18 mouse cellular contexts compared by ENCODE assay signal in the genomic region with DNA sequence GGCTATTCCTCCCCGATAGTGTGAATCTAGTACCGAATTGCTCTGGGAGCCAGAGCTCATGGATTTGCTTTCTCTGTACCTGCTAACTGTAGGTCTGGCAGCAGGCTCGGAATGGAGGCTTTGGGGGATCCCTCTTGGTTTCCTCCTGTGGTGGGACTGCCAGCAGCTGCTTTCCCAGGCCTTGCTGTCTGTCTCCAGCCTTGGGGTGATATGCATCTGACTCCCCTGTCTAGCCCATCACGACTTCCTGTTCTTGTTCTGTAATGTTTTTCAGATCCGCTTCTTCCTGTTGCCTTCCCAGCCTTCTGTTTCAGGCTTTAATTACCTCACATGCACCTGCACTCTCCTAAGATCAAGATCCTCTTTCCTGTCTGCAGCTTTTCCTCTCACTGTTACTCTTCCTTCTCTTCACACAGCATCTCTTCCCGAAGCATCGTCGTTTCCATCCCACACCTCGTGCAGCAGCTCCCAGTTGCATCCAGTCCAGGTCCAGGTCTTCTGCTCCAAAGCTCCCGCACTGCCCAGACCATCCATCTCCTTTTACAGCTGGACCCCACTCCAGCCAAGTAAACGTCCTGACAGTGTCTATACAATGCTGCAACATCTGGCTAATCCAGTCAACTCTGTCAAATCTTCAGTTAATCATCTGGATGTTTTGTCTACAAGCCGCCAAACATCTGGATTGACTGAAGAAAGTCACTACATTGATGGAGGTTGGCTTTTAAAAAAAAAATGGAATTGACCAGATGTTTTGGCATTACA.
DNase-seq lines count a peak whose midpoint lies in the region; ATAC-seq and TF ChIP-seq lines count a peak whose summit lies in the region.
"Had no signal": no experiment of that assay in that cellular context is flagged by ENCODE, and none has a peak within 500 bp of the region (broad histone marks: within the 10 kb centered on the region; RNA-seq: fewer than 3 reads in every experiment).

No protein-coding gene starts in this region.

- no peak for TF ChIP-seq POLR2A in limb, embryonic 14.5 days (IDR thresholded peaks at IDR 0.05; ENCODE audit: borderline replicate concordance, extremely low read depth, insufficient read depth, insufficient read length)

- no peak overlapping the region for H3K27ac ChIP-seq in forebrain, postnatal 0 days (ENCODE audit: low read depth, low read length)
- no peak overlapping the region for H3K27ac ChIP-seq in forebrain, embryonic 11.5 days (ENCODE audit: low read depth, low read length)
- H3K27ac ChIP-seq in embryonic facial prominence, embryonic 15.5 days (replicated peaks) = no peak overlapping the region
- H3K27ac ChIP-seq in limb, embryonic 14.5 days (replicated peaks; ENCODE audit: low read depth, low read length) = no peak overlapping the region
- H3K27ac ChIP-seq: hindbrain, embryonic 12.5 days; kidney, postnatal 0 days; midbrain, embryonic 12.5 days had no signal

- WGBS in forebrain, postnatal 0 days = 77% methylated on average over 12 of the region's 12 CpGs
- WGBS in forebrain, embryonic 11.5 days = 84% methylated on average over 12 of the region's 12 CpGs
- WGBS in embryonic facial prominence, embryonic 15.5 days = 63% methylated on average over 12 of the region's 12 CpGs
- WGBS in limb, embryonic 14.5 days = 65% methylated on average over 12 of the region's 12 CpGs

- no peaks in the 10 kb centered on the region for H3K27me3 ChIP-seq in forebrain, postnatal 0 days (ENCODE audit: insufficient read depth, low read length)
- H3K27me3 ChIP-seq in forebrain, embryonic 11.5 days (ENCODE audit: control insufficient read depth, insufficient read depth, low read length) = no peaks in the 10 kb centered on the region
- no peaks in the 10 kb centered on the region for H3K27me3 ChIP-seq in embryonic facial prominence, embryonic 15.5 days
- H3K27me3 ChIP-seq in limb, embryonic 14.5 days (ENCODE audit: control insufficient read depth, insufficient read depth, low read length) = no peaks in the 10 kb centered on the region
- H3K27me3 ChIP-seq: hindbrain, embryonic 12.5 days; midbrain, embryonic 12.5 days; Patski had no signal

- H3K9me3 ChIP-seq in forebrain, postnatal 0 days (ENCODE audit: low read length) = no peaks in the 10 kb centered on the region
- no peaks in the 10 kb centered on the region for H3K9me3 ChIP-seq in forebrain, embryonic 11.5 days (ENCODE audit: control insufficient read depth, low read length)
- H3K9me3 ChIP-seq in embryonic facial prominence, embryonic 15.5 days (replicated peaks) = no peaks in the 10 kb centered on the region
- no peaks in the 10 kb centered on the region for H3K9me3 ChIP-seq in limb, embryonic 14.5 days (ENCODE audit: control insufficient read depth, low read length)
- H3K9me3 ChIP-seq: hindbrain, embryonic 12.5 days; midbrain, embryonic 12.5 days had no signal

- no peak for TF ChIP-seq CTCF in forebrain, postnatal 0 days (IDR thresholded peaks at IDR 0.05; ENCODE audit: low read depth)

- no peak overlapping the region for H3K9ac ChIP-seq in forebrain, postnatal 0 days
- no peak overlapping the region for H3K9ac ChIP-seq in forebrain, embryonic 11.5 days (ENCODE audit: low read length)
- no peak overlapping the region for H3K9ac ChIP-seq in embryonic facial prominence, embryonic 15.5 days
- no peak overlapping the region for H3K9ac ChIP-seq in limb, embryonic 14.5 days (ENCODE audit: low read depth, low read length, severe bottlenecking)
- H3K9ac ChIP-seq: hindbrain, embryonic 12.5 days; midbrain, embryonic 12.5 days had no signal

- DNase-seq in forebrain, postnatal 0 days = no peak
- DNase-seq in forebrain, embryonic 11.5 days (ENCODE audit: low spot score) = no peak
- DNase-seq in CD4-positive, CD25-positive, alpha-beta regulatory T cell, adult 2 months (ENCODE audit: low read depth, low spot score) = peak; percentile 77
- DNase-seq in limb, embryonic 14.5 days (ENCODE audit: low spot score) = no peak
- no peak for DNase-seq in cerebellum, adult 9-11 months
- DNase-seq in layer of hippocampus, adult 9-11 months = no peak
- DNase-seq in adrenal gland, postnatal 36 days = no peak
- DNase-seq: cerebellum, adult 9-10 months; liver; lung, adult 18-20 months; lung, postnatal 36 days had no signal

- ATAC-seq in forebrain, postnatal 0 days = peak; percentile 14; the same call in 1 of the 2 replicates
- ATAC-seq in forebrain, embryonic 11.5 days (replicated peaks; ENCODE audit: low FRiP score) = no peak
- ATAC-seq in embryonic facial prominence, embryonic 15.5 days (ENCODE audit: insufficient number of reproducible peaks, low FRiP score, low TSS enrichment, low read depth) = 0 out of 2 replicates have a peak, but pooled peaks have one; percentile 51
- peak; percentile 45; the same call in 1 of the 2 replicates for ATAC-seq in limb, embryonic 14.5 days (ENCODE audit: low FRiP score, low read depth)
- ATAC-seq: forebrain, embryonic 14.5 days; intestine, postnatal 0 days had no signal

- no peaks in the 10 kb centered on the region for H3K4me1 ChIP-seq in forebrain, postnatal 0 days (ENCODE audit: insufficient read depth)
- H3K4me1 ChIP-seq in forebrain, embryonic 11.5 days (replicated peaks; ENCODE audit: control insufficient read depth, insufficient read depth, low read length) = 0 out of 2 replicates have a peak, but pooled peaks cover 2% of the 10 kb centered on the region
- no peaks in the 10 kb centered on the region for H3K4me1 ChIP-seq in embryonic facial prominence, embryonic 15.5 days
- no peaks in the 10 kb centered on the region for H3K4me1 ChIP-seq in limb, embryonic 14.5 days (ENCODE audit: control insufficient read depth, insufficient read depth, low read length)

- H3K36me3 ChIP-seq in forebrain, postnatal 0 days (ENCODE audit: insufficient read depth) = no peaks in the 10 kb centered on the region
- H3K36me3 ChIP-seq in forebrain, embryonic 11.5 days (ENCODE audit: control insufficient read depth, insufficient read depth, low read length) = no peaks in the 10 kb centered on the region
- no peaks in the 10 kb centered on the region for H3K36me3 ChIP-seq in embryonic facial prominence, embryonic 15.5 days
- no peaks in the 10 kb centered on the region for H3K36me3 ChIP-seq in limb, embryonic 14.5 days (ENCODE audit: control insufficient read depth, insufficient read depth, low read length)
- H3K36me3 ChIP-seq: midbrain, embryonic 12.5 days had no signal

- no peak overlapping the region for H3K4me2 ChIP-seq in forebrain, postnatal 0 days (ENCODE audit: low read depth)
- no peak overlapping the region for H3K4me2 ChIP-seq in forebrain, embryonic 11.5 days (ENCODE audit: low read depth, low read length, severe bottlenecking)
- no peak overlapping the region for H3K4me2 ChIP-seq in embryonic facial prominence, embryonic 15.5 days (replicated peaks)
- no peak overlapping the region for H3K4me2 ChIP-seq in limb, embryonic 14.5 days (replicated peaks; ENCODE audit: low read depth, low read length, severe bottlenecking)
- H3K4me2 ChIP-seq: hindbrain, embryonic 12.5 days; midbrain, embryonic 12.5 days had no signal

- no peak overlapping the region for H3K4me3 ChIP-seq in forebrain, postnatal 0 days (ENCODE audit: low read depth, low read length)
- no peak overlapping the region for H3K4me3 ChIP-seq in forebrain, embryonic 11.5 days (ENCODE audit: low read depth, low read length)
- H3K4me3 ChIP-seq in embryonic facial prominence, embryonic 15.5 days (replicated peaks) = no peak overlapping the region
- H3K4me3 ChIP-seq in limb, embryonic 14.5 days (replicated peaks; ENCODE audit: low read length) = no peak overlapping the region
- H3K4me3 ChIP-seq: hindbrain, embryonic 12.5 days; midbrain, embryonic 12.5 days had no signal
